Mouse (Mus musculus) hindbrain, postnatal 0 days (tissue): ENCODE measurements at regions not wholly inside any gene's neighbourhood (a gene's known extent, or its start where the extent isn't known, plus 50 kb on each side); places are given as distances from the start of the nearest gene placed in this dataset.

Source experiments
- ATAC-seq: fragments of 200-750 bp; cut with Nextera tagmentation; 2 replicates; pipeline ENCODE4 v1.8.0; 2017; ENCODE audit warnings: mild to moderate bottlenecking, moderate TSS enrichment, moderate library complexity
- DNase-seq: peaks from one replicate; pipeline ENCODE4 v3.0.0-alpha.2; 2015; ENCODE audit warnings: low spot score
- H3K27ac ChIP-seq: fragments of 300-500 bp; sonication (generic); 2 replicates; pipeline ENCODE4 v1.5.1; 2014; ENCODE audit warnings: mild to moderate bottlenecking
- H3K27me3 ChIP-seq: fragments of 300-500 bp; sonication (generic); 2 replicates; pipeline ENCODE4 v1.6.1; 2014; ENCODE audit warnings: low read length, mixed read lengths; ENCODE audit not compliant: insufficient read depth
- H3K36me3 ChIP-seq: fragments of 300-500 bp; sonication (generic); 2 replicates; pipeline ENCODE4 v1.6.1; 2014; ENCODE audit warnings: low read length, mixed read lengths; ENCODE audit not compliant: insufficient read depth
- H3K4me1 ChIP-seq: fragments of 300-500 bp; sonication (generic); 2 replicates; pipeline ENCODE4 v1.6.1; 2014; ENCODE audit warnings: antibody characterized with exemption, low read length, mixed read lengths; ENCODE audit not compliant: insufficient read depth
- H3K4me2 ChIP-seq: fragments of 300-500 bp; sonication (generic); 2 replicates; pipeline ENCODE4 v1.6.1; 2014; ENCODE audit warnings: low read depth, mild to moderate bottlenecking, low read length, moderate library complexity, mixed read lengths
- H3K4me3 ChIP-seq: fragments of 300-500 bp; sonication (generic); 2 replicates; pipeline ENCODE4 v1.5.1; 2014; ENCODE audit warnings: low read length
- H3K9ac ChIP-seq: fragments of 300-500 bp; sonication (generic); replicated peaks from 2 replicates; pipeline ENCODE4 v1.6.1; 2014; ENCODE audit warnings: mild to moderate bottlenecking, low read length, moderate library complexity, mixed read lengths
- H3K9me3 ChIP-seq: fragments of 300-500 bp; sonication (generic); 2 replicates; pipeline ENCODE4 v1.6.1; 2016; ENCODE audit warnings: low read length, mixed read lengths
- CTCF ChIP-seq: IDR thresholded peaks from 2 replicates; pipeline ENCODE4 v1.5.1; 2016; ENCODE audit warnings: antibody characterized with exemption, control low read depth, low read depth
- WGBS: fragments of 180-500 bp; shearing (Covaris S2); extraction: QIAGEN DNeasy Blood & Tissue Kit; methylation state at CpG from one replicate; pipeline ENCODE4 v1.1.7; 2014; 5-methylcytosine and 5-hydroxymethylcytosine counted together

DNA sequence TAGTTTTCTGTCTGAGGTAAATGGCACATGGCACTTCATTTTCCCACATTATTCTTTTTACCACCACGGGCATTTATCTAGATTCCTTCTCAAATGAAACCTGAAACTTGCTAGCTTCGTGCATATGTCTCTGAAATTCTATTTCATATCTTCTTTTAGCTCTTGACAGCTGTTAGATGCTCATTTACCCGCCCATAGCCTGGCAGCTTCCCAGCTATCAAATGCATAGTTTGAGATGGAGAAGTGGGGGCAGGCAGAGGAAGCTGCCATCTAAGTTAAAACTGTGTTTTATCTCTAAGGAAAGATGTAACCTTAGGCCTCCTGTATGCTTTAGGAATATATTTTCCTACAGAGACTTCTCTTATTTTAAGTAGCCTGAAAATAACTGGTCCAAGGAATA lies 179.0 kb downstream of the Fzd1 start:
- DNase-seq (no peak), ATAC-seq (no peak)
- no peaks in the 10 kb centered on the region for H3K36me3 ChIP-seq
- no peak for TF ChIP-seq CTCF
- no peak overlapping the region for H3K4me3 ChIP-seq
- no peak overlapping the region for H3K9ac ChIP-seq
- 68% methylated on average over 3 of the region's 3 CpGs for WGBS
- H3K9me3 ChIP-seq, result no peaks in the 10 kb centered on the region
- H3K4me1 ChIP-seq, result no peaks in the 10 kb centered on the region
- H3K4me2 ChIP-seq, result no peak overlapping the region
- no peaks in the 10 kb centered on the region for H3K27me3 ChIP-seq
- no peak overlapping the region for H3K27ac ChIP-seq

DNA sequence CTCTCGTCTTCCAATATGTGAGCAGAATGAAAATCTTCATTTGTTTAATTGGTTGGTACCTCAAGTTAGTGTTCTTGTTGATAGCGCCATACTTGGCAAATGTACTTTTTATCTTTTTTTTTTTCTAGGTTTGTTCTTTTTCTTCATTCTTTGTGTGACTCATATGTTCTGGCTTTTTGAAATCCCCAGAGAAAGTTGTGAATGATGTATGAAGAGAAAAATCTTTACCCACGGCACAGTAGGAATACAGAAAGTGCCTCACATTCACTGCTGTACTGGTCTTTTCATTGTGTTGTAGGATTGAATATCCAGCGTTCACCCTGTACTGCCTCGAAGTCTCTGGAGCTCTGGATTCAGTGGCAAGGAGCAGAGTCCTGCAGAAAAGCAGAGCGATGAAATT lies 180.7 kb downstream of the Fzd1 start:
- no peaks in the 10 kb centered on the region for H3K36me3 ChIP-seq
- no peaks in the 10 kb centered on the region for H3K4me1 ChIP-seq
- no peak overlapping the region for H3K4me2 ChIP-seq
- no peak overlapping the region for H3K4me3 ChIP-seq
- 83% methylated on average over 6 of the region's 6 CpGs for WGBS
- DNase-seq (no peak), ATAC-seq (no peak)
- H3K27me3 ChIP-seq, result no peaks in the 10 kb centered on the region
- no peak overlapping the region for H3K9ac ChIP-seq
- H3K9me3 ChIP-seq, result no peaks in the 10 kb centered on the region
- no peak overlapping the region for H3K27ac ChIP-seq
- TF ChIP-seq CTCF, result no peak

DNA sequence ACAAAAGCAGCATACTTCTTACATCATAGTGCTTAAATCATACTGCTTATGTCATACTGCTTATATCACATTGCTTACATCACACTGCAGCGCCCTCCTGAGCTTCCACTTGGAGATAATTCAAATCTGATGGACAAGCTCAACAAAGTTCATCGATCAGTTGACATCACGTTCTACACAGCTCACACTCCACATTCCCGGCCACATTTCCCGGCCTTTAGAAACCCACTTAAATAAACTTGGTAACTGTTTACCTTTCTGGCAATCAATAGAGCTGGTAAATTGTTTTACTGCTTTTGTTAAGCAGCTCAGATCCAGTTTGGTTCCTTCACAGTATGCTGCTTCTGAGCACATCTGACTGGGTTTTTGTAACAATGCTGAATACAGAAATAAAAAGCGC lies 194.0 kb downstream of the Fzd1 start:
- DNase-seq (no peak), ATAC-seq (no peak)
- Histone ChIP-seq H3K27me3 (no peaks in the 10 kb centered on the region), H3K4me2 (no peak overlapping the region), H3K9me3 (no peaks in the 10 kb centered on the region), H3K36me3 (no peaks in the 10 kb centered on the region), H3K4me1 (no peaks in the 10 kb centered on the region), H3K27ac (no peak overlapping the region), H3K9ac (no peak overlapping the region), H3K4me3 (no peak overlapping the region)
- whole genome bisulfite sequencing, result 89% methylated on average over 6 of the region's 6 CpGs
- no peak for TF ChIP-seq CTCF

GRCm38 (mm10) chr5:4561661-4562060 lies 196.2 kb downstream of the Fzd1 start:
- no peaks in the 10 kb centered on the region for H3K27me3 ChIP-seq
- H3K4me2 ChIP-seq, result no peak overlapping the region
- no peaks in the 10 kb centered on the region for H3K9me3 ChIP-seq
- H3K4me1 ChIP-seq, result no peaks in the 10 kb centered on the region
- no peak overlapping the region for H3K27ac ChIP-seq
- no peak for ATAC-seq
- 69% methylated on average over 8 of the region's 8 CpGs for WGBS
- DNase-seq, result no peak
- no peak for TF ChIP-seq CTCF
- H3K4me3 ChIP-seq, result no peak overlapping the region
- no peaks in the 10 kb centered on the region for H3K36me3 ChIP-seq
- H3K9ac ChIP-seq, result no peak overlapping the region

- Histone ChIP-seq H3K36me3 (no peaks in the 10 kb centered on the region), H3K27me3 (no peaks in the 10 kb centered on the region), H3K4me2 (no peak overlapping the region), H3K9me3 (no peaks in the 10 kb centered on the region), H3K27ac (no peak overlapping the region), H3K9ac (no peak overlapping the region), H3K4me3 (no peak overlapping the region), H3K4me1 (no peaks in the 10 kb centered on the region)
- DNase-seq (no peak), ATAC-seq (no peak)
- TF ChIP-seq CTCF, result no peak
- 80% methylated on average over 4 of the region's 4 CpGs for WGBS
These were observed 196.7 kb downstream of the Fzd1 start for GRCm38 (mm10) chr5:4561139-4561470.

DNA sequence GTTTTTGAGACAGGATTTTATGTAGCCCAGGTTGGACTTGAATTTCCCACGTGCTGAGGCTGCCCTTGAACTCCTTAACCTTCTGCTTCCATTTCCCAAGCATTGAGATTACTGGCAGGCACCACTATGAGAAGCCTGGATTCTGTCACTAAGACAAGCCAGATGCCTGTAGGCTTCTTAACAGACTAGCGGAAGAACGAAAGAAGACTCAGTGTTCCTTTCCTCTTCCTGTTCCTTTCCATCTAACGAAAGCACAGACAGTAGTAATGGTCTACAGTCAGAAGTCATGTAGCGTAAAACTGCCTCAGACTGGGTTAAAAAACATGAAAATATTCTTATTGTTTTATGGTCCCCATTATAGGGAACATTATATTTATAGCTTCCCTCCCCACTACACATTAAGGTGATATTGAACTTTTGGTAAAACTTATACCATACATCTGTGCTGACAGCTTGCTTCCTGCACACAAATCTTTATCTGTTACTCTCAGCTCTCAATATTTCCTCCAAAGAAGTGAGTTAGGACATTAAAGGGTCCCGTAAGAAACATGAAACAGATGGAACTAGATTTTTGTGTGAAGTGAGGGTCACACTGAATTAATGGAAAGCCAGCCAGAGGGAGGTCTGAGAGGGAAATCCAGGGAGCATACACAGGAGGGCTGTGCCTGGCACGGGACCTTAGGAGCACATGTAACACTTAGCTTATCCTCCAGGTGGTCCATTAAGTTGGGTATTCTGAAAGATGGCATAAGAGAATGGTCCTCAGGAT lies 197.3 kb downstream of the Fzd1 start:
- Histone ChIP-seq H3K36me3 (no peaks in the 10 kb centered on the region), H3K27ac (no peak overlapping the region), H3K4me3 (no peak overlapping the region), H3K9me3 (no peaks in the 10 kb centered on the region), H3K27me3 (no peaks in the 10 kb centered on the region), H3K4me2 (no peak overlapping the region), H3K9ac (no peak overlapping the region), H3K4me1 (no peaks in the 10 kb centered on the region)
- no peak for DNase-seq
- no peak for ATAC-seq
- no peak for TF ChIP-seq CTCF
- WGBS, result 82% methylated on average over 7 of the region's 7 CpGs

GRCm38 (mm10) chr5:4554972-4555371 lies 202.9 kb downstream of the Fzd1 start:
- H3K36me3 ChIP-seq, result no peaks in the 10 kb centered on the region
- 66% methylated on average over 2 of the region's 2 CpGs for WGBS
- DNase-seq (no peak), ATAC-seq (no peak)
- no peak for TF ChIP-seq CTCF
- no peaks in the 10 kb centered on the region for H3K27me3 ChIP-seq
- no peak overlapping the region for H3K4me2 ChIP-seq
- no peaks in the 10 kb centered on the region for H3K9me3 ChIP-seq
- no peak overlapping the region for H3K4me3 ChIP-seq
- H3K4me1 ChIP-seq, result no peaks in the 10 kb centered on the region
- no peak overlapping the region for H3K9ac ChIP-seq
- no peak overlapping the region for H3K27ac ChIP-seq
